Mouse (Mus musculus): ENCODE data around the gene Ass1. TPM values are rescaled to one million over a fixed set of nuclear protein-coding genes. Genes with fewer than 3 reads are reported as not detected.
A peak's percentile ranks its signal among the peaks of the same experiment; 100 is the strongest.

The Ass1 gene
- 7.7 and 15.5 TPM in 2 replicates for polyA plus RNA-seq (2015; fragmentation: Nextera tagmentation; extraction: Ambion mirVana)

GRCm38 (mm10) chr2:31469931-31470682 lies at the start of gene Ass1:
TSS of gene Ass1 (plus strand) at chr2:31470207.
- Histone ChIP-seq H3K4me1 (replicated peaks) (peaks cover 18% of the 10 kb centered on the region), H3K27ac (no peak within 1 kb of the TSS; the same call in 1 of the 2 replicates), H3K36me3 (no peaks in the 10 kb centered on the region), H3K9me3 (replicated peaks) (no peaks in the 10 kb centered on the region), H3K9ac (peak within 1 kb of the TSS; percentile 46), H3K4me2 (peak within 1 kb of the TSS; percentile 95), H3K4me3 (peak within 1 kb of the TSS; percentile 54), H3K27me3 (peaks cover 41% of the 10 kb centered on the region)
- WGBS, result 2% methylated on average over 33 of the region's 49 CpGs
- peak; percentile 82 for ATAC-seq (replicated peaks; ENCODE audit: insufficient number of reproducible peaks, insufficient read depth, low FRiP score, low read depth)

GRCm38 (mm10) chr2:31420914-31421313 lies 49.1 kb upstream of the Ass1 start:
- Histone ChIP-seq H3K27ac (no peak overlapping the region), H3K36me3 (no peaks in the 10 kb centered on the region), H3K27me3 (peaks cover 25% of the 10 kb centered on the region), H3K9ac (no peak overlapping the region), H3K4me2 (no peak overlapping the region), H3K9me3 (replicated peaks) (no peaks in the 10 kb centered on the region), H3K4me3 (no peak overlapping the region), H3K4me1 (replicated peaks) (no peaks in the 10 kb centered on the region)
- no peak for ATAC-seq (replicated peaks; ENCODE audit: insufficient number of reproducible peaks, insufficient read depth, low FRiP score, low read depth)
- WGBS, result 70% methylated on average over 6 of the region's 6 CpGs

- H3K27me3 ChIP-seq, result peaks cover 29% of the 10 kb centered on the region
- no peak overlapping the region for H3K4me3 ChIP-seq
- H3K36me3 ChIP-seq, result no peaks in the 10 kb centered on the region
- H3K4me2 ChIP-seq, result no peak overlapping the region
- H3K4me1 ChIP-seq (replicated peaks), result no peaks in the 10 kb centered on the region
- 58% methylated on average over 6 of the region's 6 CpGs for WGBS
- H3K9me3 ChIP-seq (replicated peaks), result no peaks in the 10 kb centered on the region
- ATAC-seq (replicated peaks; ENCODE audit: insufficient number of reproducible peaks, insufficient read depth, low FRiP score, low read depth), result no peak
- no peak overlapping the region for H3K27ac ChIP-seq
- H3K9ac ChIP-seq, result no peak overlapping the region
Observed at GRCm38 (mm10) chr2:31422576-31422975, 47.4 kb upstream of the Ass1 start.

- H3K36me3 ChIP-seq, result no peaks in the 10 kb centered on the region
- no peak overlapping the region for H3K4me2 ChIP-seq
- no peak overlapping the region for H3K4me3 ChIP-seq
- H3K9me3 ChIP-seq (replicated peaks), result no peaks in the 10 kb centered on the region
- H3K27ac ChIP-seq, result no peak overlapping the region
- peaks cover 8% of the 10 kb centered on the region for H3K4me1 ChIP-seq (replicated peaks)
- no peak; the same call in 1 of the 2 replicates for ATAC-seq (replicated peaks; ENCODE audit: insufficient number of reproducible peaks, insufficient read depth, low FRiP score, low read depth)
- H3K27me3 ChIP-seq, result peaks cover 22% of the 10 kb centered on the region; the same call in 1 of the 2 replicates
- no peak overlapping the region for H3K9ac ChIP-seq
- 42% methylated on average over 5 of the region's 5 CpGs for WGBS
Observed at GRCm38 (mm10) chr2:31431477-31431876, 38.5 kb upstream of the Ass1 start.

- 61% methylated on average over 10 of the region's 10 CpGs for WGBS
- Histone ChIP-seq H3K9me3 (replicated peaks) (no peaks in the 10 kb centered on the region), H3K27me3 (peaks cover 11% of the 10 kb centered on the region; the same call in 1 of the 2 replicates), H3K4me3 (no peak overlapping the region), H3K27ac (no peak overlapping the region), H3K36me3 (no peaks in the 10 kb centered on the region), H3K4me1 (replicated peaks) (peaks cover 8% of the 10 kb centered on the region), H3K9ac (no peak overlapping the region), H3K4me2 (no peak overlapping the region)
- ATAC-seq (replicated peaks; ENCODE audit: insufficient number of reproducible peaks, insufficient read depth, low FRiP score, low read depth), result no peak
Observed at GRCm38 (mm10) chr2:31434746-31435145, 35.3 kb upstream of the Ass1 start.

- Histone ChIP-seq H3K27ac (no peak overlapping the region), H3K4me2 (no peak overlapping the region), H3K9me3 (replicated peaks) (no peaks in the 10 kb centered on the region), H3K4me3 (no peak overlapping the region), H3K27me3 (peaks cover 5% of the 10 kb centered on the region; the same call in 1 of the 2 replicates), H3K9ac (no peak overlapping the region), H3K4me1 (replicated peaks) (peaks cover 8% of the 10 kb centered on the region), H3K36me3 (no peaks in the 10 kb centered on the region)
- no peak for ATAC-seq (replicated peaks; ENCODE audit: insufficient number of reproducible peaks, insufficient read depth, low FRiP score, low read depth)
- WGBS, result 32% methylated on average over 6 of the region's 6 CpGs
Observed at GRCm38 (mm10) chr2:31435567-31435966, 34.4 kb upstream of the Ass1 start.

- Histone ChIP-seq H3K9ac (no peak overlapping the region), H3K36me3 (no peaks in the 10 kb centered on the region), H3K4me2 (no peak overlapping the region), H3K27me3 (peaks cover 5% of the 10 kb centered on the region; the same call in 1 of the 2 replicates), H3K4me1 (replicated peaks) (no peaks in the 10 kb centered on the region), H3K4me3 (no peak overlapping the region), H3K9me3 (replicated peaks) (no peaks in the 10 kb centered on the region), H3K27ac (no peak overlapping the region)
- ATAC-seq (replicated peaks; ENCODE audit: insufficient number of reproducible peaks, insufficient read depth, low FRiP score, low read depth), result no peak
- 65% methylated on average over 14 of the region's 14 CpGs for WGBS
Observed at GRCm38 (mm10) chr2:31437480-31438245, 32.3 kb upstream of the Ass1 start.

- WGBS, result 91% methylated on average over 6 of the region's 6 CpGs
- Histone ChIP-seq H3K36me3 (no peaks in the 10 kb centered on the region), H3K9me3 (replicated peaks) (no peaks in the 10 kb centered on the region), H3K4me2 (no peak overlapping the region), H3K27ac (no peak overlapping the region), H3K4me1 (replicated peaks) (no peaks in the 10 kb centered on the region), H3K27me3 (no peaks in the 10 kb centered on the region), H3K9ac (no peak overlapping the region), H3K4me3 (no peak overlapping the region)
- no peak for ATAC-seq (replicated peaks; ENCODE audit: insufficient number of reproducible peaks, insufficient read depth, low FRiP score, low read depth)
Observed at GRCm38 (mm10) chr2:31439576-31439975, 30.4 kb upstream of the Ass1 start.

GRCm38 (mm10) chr2:31442480-31443160 lies 27.4 kb upstream of the Ass1 start:
- no peak; the same call in 1 of the 2 replicates for ATAC-seq (replicated peaks; ENCODE audit: insufficient number of reproducible peaks, insufficient read depth, low FRiP score, low read depth)
- WGBS, result 58% methylated on average over 11 of the region's 11 CpGs

GRCm38 (mm10) chr2:31446036-31446435 lies 24.0 kb upstream of the Ass1 start:
- 77% methylated on average over 4 of the region's 4 CpGs for WGBS
- H3K4me2 ChIP-seq, result no peak overlapping the region
- H3K36me3 ChIP-seq, result no peaks in the 10 kb centered on the region
- no peak overlapping the region for H3K4me3 ChIP-seq
- no peak overlapping the region for H3K9ac ChIP-seq
- H3K27ac ChIP-seq, result no peak overlapping the region
- no peak for ATAC-seq (replicated peaks; ENCODE audit: insufficient number of reproducible peaks, insufficient read depth, low FRiP score, low read depth)
- no peaks in the 10 kb centered on the region for H3K27me3 ChIP-seq
- no peaks in the 10 kb centered on the region for H3K9me3 ChIP-seq (replicated peaks)
- H3K4me1 ChIP-seq (replicated peaks), result peaks cover 27% of the 10 kb centered on the region

More at GRCm38 (mm10) chr2:31442480-31443160, 27.4 kb upstream of the Ass1 start:
- Histone ChIP-seq H3K27me3 (no peaks in the 10 kb centered on the region), H3K27ac (no peak overlapping the region), H3K4me2 (no peak overlapping the region), H3K9ac (no peak overlapping the region), H3K9me3 (replicated peaks) (no peaks in the 10 kb centered on the region), H3K36me3 (no peaks in the 10 kb centered on the region), H3K4me1 (replicated peaks) (no peaks in the 10 kb centered on the region), H3K4me3 (no peak overlapping the region)

- Histone ChIP-seq H3K4me3 (no peak overlapping the region), H3K36me3 (no peaks in the 10 kb centered on the region), H3K27me3 (no peaks in the 10 kb centered on the region), H3K27ac (no peak overlapping the region), H3K9me3 (replicated peaks) (no peaks in the 10 kb centered on the region), H3K4me2 (no peak overlapping the region), H3K4me1 (replicated peaks) (peaks cover 30% of the 10 kb centered on the region), H3K9ac (no peak overlapping the region)
- 66% methylated on average over 4 of the region's 4 CpGs for WGBS
- ATAC-seq (replicated peaks; ENCODE audit: insufficient number of reproducible peaks, insufficient read depth, low FRiP score, low read depth), result no peak
Observed at GRCm38 (mm10) chr2:31446456-31446855, 23.6 kb upstream of the Ass1 start.

Measured in heart, embryonic 15.5 days (tissue).